Mouse (Mus musculus): ENCODE measurements around the gene Eif2b5.

Eif2b5 gene

GRCm38 (mm10) chr16:20489233-20489632 is 9.4 kb upstream of the Eif2b5 start:
- no peak for DNase-seq (ENCODE audit: low spot score in 2 of 2)

- DNase-seq (ENCODE audit: low spot score in 2 of 2): peak in 1 of 2 experiments; percentile 19
Observed at GRCm38 (mm10) chr16:20490581-20490980, 8.0 kb upstream of the Eif2b5 start.

GRCm38 (mm10) chr16:20491301-20491700 is 7.3 kb upstream of the Eif2b5 start:
- DNase-seq (ENCODE audit: low spot score in 2 of 2): peak; percentile 28 to 45

GRCm38 (mm10) chr16:20493452-20493851 is 5.2 kb upstream of the Eif2b5 start:
- DNase-seq (ENCODE audit: low spot score in 2 of 2): no peak

- DNase-seq (ENCODE audit: low spot score in 2 of 2): peak; percentile 53 to 78
Observed at GRCm38 (mm10) chr16:20496671-20497600, 1.7 kb upstream of the Eif2b5 start.

- no peak for DNase-seq (ENCODE audit: low spot score in 2 of 2)
Observed at GRCm38 (mm10) chr16:20497980-20498676, 489 bp upstream of the Eif2b5 start.

- DNase-seq (ENCODE audit: low spot score in 2 of 2): no peak
Observed at GRCm38 (mm10) chr16:20506000-20506399, 7.4 kb downstream of the Eif2b5 start.

GRCm38 (mm10) chr16:20509349-20509748 is 10.7 kb downstream of the Eif2b5 start:
- DNase-seq (ENCODE audit: low spot score in 2 of 2): no peak

GRCm38 (mm10) chr16:20511277-20511847 is 12.7 kb downstream of the Eif2b5 start:
- DNase-seq (ENCODE audit: low spot score in 2 of 2): no peak

- no peak for DNase-seq (ENCODE audit: low spot score in 2 of 2)
Observed at GRCm38 (mm10) chr16:20516032-20516431, 17.4 kb downstream of the Eif2b5 start.

- DNase-seq (ENCODE audit: low spot score in 2 of 2): peak; percentile 92
Observed at GRCm38 (mm10) chr16:20516726-20517201, 18.1 kb downstream of the Eif2b5 start, which contains the start of gene Dvl3. TSS of gene Dvl3 (plus strand) at chr16:20516982.

- DNase-seq (ENCODE audit: low spot score in 2 of 2): peak in 1 of 2 experiments; percentile 24
Observed at GRCm38 (mm10) chr16:20517216-20517615, 18.6 kb downstream of the Eif2b5 start.

- DNase-seq (ENCODE audit: low spot score in 2 of 2): peak in 1 of 2 experiments; percentile 24
Observed at GRCm38 (mm10) chr16:20517701-20518374, 19.2 kb downstream of the Eif2b5 start.

- DNase-seq (ENCODE audit: low spot score in 2 of 2): no peak
Observed at GRCm38 (mm10) chr16:20523886-20524285, 25.3 kb downstream of the Eif2b5 start.

- no peak for DNase-seq (ENCODE audit: low spot score in 2 of 2)
Observed at GRCm38 (mm10) chr16:20528779-20529178, 30.2 kb downstream of the Eif2b5 start.

GRCm38 (mm10) chr16:20529375-20529774 is 30.8 kb downstream of the Eif2b5 start:
- no peak for DNase-seq (ENCODE audit: low spot score in 2 of 2)

GRCm38 (mm10) chr16:20530941-20531340 is 32.3 kb downstream of the Eif2b5 start:
- no peak for DNase-seq (ENCODE audit: low spot score in 2 of 2)

GRCm38 (mm10) chr16:20534617-20535295 is 36.1 kb downstream of the Eif2b5 start:
- DNase-seq (ENCODE audit: low spot score in 2 of 2): no peak

GRCm38 (mm10) chr16:20535296-20536080 is 36.9 kb downstream of the Eif2b5 start, which contains the start of gene Ap2m1:
TSS of gene Ap2m1 (plus strand) at chr16:20535478.
- DNase-seq (ENCODE audit: low spot score in 2 of 2): peak; percentile 97 to 98

- DNase-seq (ENCODE audit: low spot score in 2 of 2): no peak
Observed at GRCm38 (mm10) chr16:20536081-20536665, 37.6 kb downstream of the Eif2b5 start.
